Mouse (Mus musculus) c-Kit-positive CD71-positive TER-119-negative erythroid progenitor cells, embryonic 14.5 days (primary cell): Measurements from ENCODE around the gene Chd9.

Source experiments
- DNase-seq: peaks from one replicate; pipeline ENCODE4 v3.0.0-alpha.2; 2013; ENCODE audit warnings: low read depth

Chd9 gene

GRCm38 (mm10) chr8:91082428-91082827, 254.3 kb downstream of the Chd9 start:
- DNase-seq: no peak

GRCm38 (mm10) chr8:91088452-91088851, 260.3 kb downstream of the Chd9 start:
- no peak for DNase-seq

GRCm38 (mm10) chr8:91089601-91090000, 261.4 kb downstream of the Chd9 start:
- no peak for DNase-seq

- no peak for DNase-seq
Measured at GRCm38 (mm10) chr8:91094135-91094534, 266.0 kb downstream of the Chd9 start.

- no peak for DNase-seq
Measured at GRCm38 (mm10) chr8:91098106-91098505, 270.0 kb downstream of the Chd9 start.
